Mouse (Mus musculus): ENCODE measurements at regions not wholly inside any gene's neighbourhood (a gene's known extent, or its start where the extent isn't known, plus 50 kb on each side); places are given as distances from the start of the nearest gene placed in this dataset.
"Not testable (repeated sequence)": the region's sequence is repeated elsewhere in the genome, so short reads cannot be mapped to it uniquely, and the experiment has no call there.

DNA sequence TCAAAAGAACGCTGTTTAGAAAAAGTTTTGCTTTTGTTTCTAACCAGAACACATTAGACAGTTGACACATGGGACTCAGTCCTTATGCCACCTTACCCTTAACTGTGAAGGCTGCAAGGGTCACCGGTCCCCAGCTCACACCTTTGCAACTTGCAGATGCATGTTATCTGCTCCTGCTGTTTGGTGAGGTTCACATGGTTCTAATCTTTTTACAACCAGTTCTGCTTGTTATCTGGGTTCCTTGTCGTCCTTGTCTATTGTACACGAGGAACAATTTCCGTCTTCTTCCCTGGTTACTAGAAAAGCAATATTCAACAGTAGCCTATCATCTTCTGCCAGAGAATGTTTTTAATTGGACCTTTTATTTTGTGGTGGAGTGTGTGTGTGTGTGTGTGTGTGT, 200.8 kb downstream of the Gm21738 start:
- not testable (repeated sequence) for H3K9ac ChIP-seq (ENCODE audit: low read depth, low read length); H3K4me1 ChIP-seq (replicated peaks; ENCODE audit: control insufficient read depth, insufficient read depth, low read length)

GRCm38 (mm10) chr14:19208507-19208906, 210.2 kb downstream of the Gm21738 start:
- H3K9ac ChIP-seq (ENCODE audit: low read depth, low read length) = no peak overlapping the region
- no peak for DNase-seq (ENCODE audit: low spot score)
- H3K36me3 ChIP-seq (ENCODE audit: control insufficient read depth, insufficient read depth, low read length) = no peaks in the 10 kb centered on the region
- no peaks in the 10 kb centered on the region for H3K27me3 ChIP-seq (replicated peaks; ENCODE audit: control insufficient read depth, insufficient read depth, low read length)
- no peak overlapping the region for H3K4me3 ChIP-seq (ENCODE audit: low read depth, low read length)
- H3K4me2 ChIP-seq = no peak overlapping the region
- H3K4me1 ChIP-seq (replicated peaks; ENCODE audit: control insufficient read depth, insufficient read depth, low read length) = no peaks in the 10 kb centered on the region
- no peak overlapping the region for H3K27ac ChIP-seq (ENCODE audit: low read depth, low read length)
- no peak for ATAC-seq (replicated peaks; ENCODE audit: low FRiP score)
- H3K9me3 ChIP-seq (ENCODE audit: control insufficient read depth, low read length) = no peaks in the 10 kb centered on the region
- WGBS = 17% methylated on average over 4 of the region's 4 CpGs

More for the DNA sequence above, 200.8 kb downstream of the Gm21738 start:
- H3K27me3 ChIP-seq (replicated peaks; ENCODE audit: control insufficient read depth, insufficient read depth, low read length); H3K4me3 ChIP-seq (ENCODE audit: low read depth, low read length); H3K9me3 ChIP-seq (ENCODE audit: control insufficient read depth, low read length); H3K4me2 ChIP-seq; H3K36me3 ChIP-seq (ENCODE audit: control insufficient read depth, insufficient read depth, low read length); ATAC-seq (replicated peaks; ENCODE audit: low FRiP score); H3K27ac ChIP-seq (ENCODE audit: low read depth, low read length); DNase-seq (ENCODE audit: low spot score): not testable (repeated sequence)
- WGBS = 58% methylated on average over 5 of the region's 5 CpGs

GRCm38 (mm10) chr14:19180203-19180602, 238.5 kb downstream of the Gm21738 start:
- not testable (repeated sequence) for H3K9me3 ChIP-seq (ENCODE audit: control insufficient read depth, low read length); H3K4me2 ChIP-seq; H3K9ac ChIP-seq (ENCODE audit: low read depth, low read length); H3K36me3 ChIP-seq (ENCODE audit: control insufficient read depth, insufficient read depth, low read length); H3K4me3 ChIP-seq (ENCODE audit: low read depth, low read length); H3K4me1 ChIP-seq (replicated peaks; ENCODE audit: control insufficient read depth, insufficient read depth, low read length); DNase-seq (ENCODE audit: low spot score); H3K27me3 ChIP-seq (replicated peaks; ENCODE audit: control insufficient read depth, insufficient read depth, low read length); ATAC-seq (replicated peaks; ENCODE audit: low FRiP score); H3K27ac ChIP-seq (ENCODE audit: low read depth, low read length)
- 51% methylated on average over 9 of the region's 9 CpGs for WGBS

GRCm38 (mm10) chr14:19178060-19178459, 240.7 kb downstream of the Gm21738 start:
- not testable (repeated sequence) for H3K4me2 ChIP-seq; H3K27ac ChIP-seq (ENCODE audit: low read depth, low read length); H3K9ac ChIP-seq (ENCODE audit: low read depth, low read length); ATAC-seq (replicated peaks; ENCODE audit: low FRiP score); DNase-seq (ENCODE audit: low spot score); H3K9me3 ChIP-seq (ENCODE audit: control insufficient read depth, low read length); H3K4me1 ChIP-seq (replicated peaks; ENCODE audit: control insufficient read depth, insufficient read depth, low read length); H3K27me3 ChIP-seq (replicated peaks; ENCODE audit: control insufficient read depth, insufficient read depth, low read length); H3K36me3 ChIP-seq (ENCODE audit: control insufficient read depth, insufficient read depth, low read length); H3K4me3 ChIP-seq (ENCODE audit: low read depth, low read length)
- 49% methylated on average over 3 of the region's 3 CpGs for WGBS

DNA sequence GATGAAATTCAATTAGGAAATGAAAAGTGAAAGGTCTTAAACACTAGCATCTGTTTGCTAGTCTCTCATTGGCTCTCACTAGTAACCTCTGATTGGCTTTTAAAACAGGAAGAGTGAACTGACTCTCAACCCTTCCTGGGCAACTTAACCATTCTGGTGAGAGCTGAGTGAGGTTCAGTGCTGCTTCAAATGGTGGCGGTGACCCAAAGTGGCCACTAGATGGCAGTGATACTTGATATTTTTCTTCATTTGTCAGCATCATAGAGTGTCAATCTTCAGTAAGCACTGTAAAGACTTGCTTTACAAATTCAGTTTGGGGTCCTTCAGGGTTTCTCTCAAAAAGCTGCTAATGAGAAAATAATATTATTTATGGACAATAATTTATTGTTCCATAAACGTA, 243.4 kb downstream of the Gm21738 start:
- no peaks in the 10 kb centered on the region for H3K9me3 ChIP-seq (ENCODE audit: control insufficient read depth, low read length)
- no peaks in the 10 kb centered on the region for H3K36me3 ChIP-seq (ENCODE audit: control insufficient read depth, insufficient read depth, low read length)
- ATAC-seq (replicated peaks; ENCODE audit: low FRiP score) (peak; percentile 54; the same call in 1 of the 2 replicates), DNase-seq (ENCODE audit: low spot score) (no peak)
- H3K27me3 ChIP-seq (replicated peaks; ENCODE audit: control insufficient read depth, insufficient read depth, low read length) = no peaks in the 10 kb centered on the region
- H3K4me3 ChIP-seq (ENCODE audit: low read depth, low read length) = no peak overlapping the region
- no peak overlapping the region for H3K4me2 ChIP-seq
- WGBS = 8% methylated on average over 2 of the region's 2 CpGs
- H3K9ac ChIP-seq (ENCODE audit: low read depth, low read length) = no peak overlapping the region
- H3K4me1 ChIP-seq (replicated peaks; ENCODE audit: control insufficient read depth, insufficient read depth, low read length) = no peaks in the 10 kb centered on the region
- no peak overlapping the region for H3K27ac ChIP-seq (ENCODE audit: low read depth, low read length)

DNA sequence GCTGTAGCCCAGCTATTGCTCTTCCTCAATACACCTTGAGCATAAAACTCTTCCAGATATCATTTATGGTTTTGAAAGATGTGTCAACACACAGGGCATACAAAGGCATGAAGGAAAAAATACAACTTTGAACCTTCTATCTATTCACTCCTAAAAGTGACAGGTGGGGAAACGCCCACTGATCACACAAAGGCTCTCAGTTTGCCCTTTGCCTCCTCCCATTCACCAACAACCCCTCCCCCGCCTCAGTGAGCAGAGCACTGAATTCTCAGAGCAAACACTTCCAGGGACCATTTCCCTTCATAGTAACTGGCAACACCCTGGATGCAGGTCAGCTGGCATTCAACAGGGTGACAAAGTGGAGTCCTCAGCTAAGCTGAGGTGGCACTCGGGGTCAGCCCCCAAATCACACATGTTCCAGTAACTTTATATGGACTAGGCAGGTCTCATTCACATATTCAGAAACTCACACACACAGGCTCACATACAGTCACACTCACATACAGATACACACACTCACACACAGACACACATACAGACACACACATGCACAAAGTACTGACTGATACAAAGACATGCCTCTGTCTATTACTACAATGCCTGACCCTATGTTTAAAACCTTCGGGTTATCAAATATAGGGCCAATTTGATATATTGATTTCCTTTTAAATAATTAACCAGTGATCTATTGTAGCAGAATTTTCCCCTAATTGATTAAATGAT, 248.3 kb downstream of the Gm21738 start:
- not testable (repeated sequence) for H3K4me1 ChIP-seq (replicated peaks; ENCODE audit: control insufficient read depth, insufficient read depth, low read length); H3K9me3 ChIP-seq (ENCODE audit: control insufficient read depth, low read length); H3K4me3 ChIP-seq (ENCODE audit: low read depth, low read length); H3K4me2 ChIP-seq; H3K27me3 ChIP-seq (replicated peaks; ENCODE audit: control insufficient read depth, insufficient read depth, low read length); H3K9ac ChIP-seq (ENCODE audit: low read depth, low read length); DNase-seq (ENCODE audit: low spot score); H3K36me3 ChIP-seq (ENCODE audit: control insufficient read depth, insufficient read depth, low read length); H3K27ac ChIP-seq (ENCODE audit: low read depth, low read length)
- 80% methylated on average over 4 of the region's 4 CpGs for WGBS
- peak; percentile 43 for ATAC-seq (replicated peaks; ENCODE audit: low FRiP score)

GRCm38 (mm10) chr14:19166821-19167220, 251.9 kb downstream of the Gm21738 start:
- H3K4me3 ChIP-seq (ENCODE audit: low read depth, low read length) = no peak overlapping the region
- H3K36me3 ChIP-seq (ENCODE audit: control insufficient read depth, insufficient read depth, low read length) = no peaks in the 10 kb centered on the region
- no peak overlapping the region for H3K4me2 ChIP-seq
- H3K27me3 ChIP-seq (replicated peaks; ENCODE audit: control insufficient read depth, insufficient read depth, low read length) = no peaks in the 10 kb centered on the region
- H3K9ac ChIP-seq (ENCODE audit: low read depth, low read length) = no peak overlapping the region
- H3K27ac ChIP-seq (ENCODE audit: low read depth, low read length) = no peak overlapping the region
- DNase-seq (ENCODE audit: low spot score) (no peak), ATAC-seq (replicated peaks; ENCODE audit: low FRiP score) (no peak)
- H3K9me3 ChIP-seq (ENCODE audit: control insufficient read depth, low read length) = no peaks in the 10 kb centered on the region
- no peaks in the 10 kb centered on the region for H3K4me1 ChIP-seq (replicated peaks; ENCODE audit: control insufficient read depth, insufficient read depth, low read length)

GRCm38 (mm10) chr14:19139875-19140274, 245.8 kb upstream of the Ube2e2 start:
- not testable (repeated sequence) for H3K4me1 ChIP-seq (replicated peaks; ENCODE audit: control insufficient read depth, insufficient read depth, low read length); H3K27ac ChIP-seq (ENCODE audit: low read depth, low read length); H3K4me2 ChIP-seq; H3K27me3 ChIP-seq (replicated peaks; ENCODE audit: control insufficient read depth, insufficient read depth, low read length); DNase-seq (ENCODE audit: low spot score); H3K36me3 ChIP-seq (ENCODE audit: control insufficient read depth, insufficient read depth, low read length); H3K4me3 ChIP-seq (ENCODE audit: low read depth, low read length); ATAC-seq (replicated peaks; ENCODE audit: low FRiP score); H3K9ac ChIP-seq (ENCODE audit: low read depth, low read length); H3K9me3 ChIP-seq (ENCODE audit: control insufficient read depth, low read length)
- 79% methylated on average over 6 of the region's 6 CpGs for WGBS

- H3K4me1 ChIP-seq (replicated peaks; ENCODE audit: control insufficient read depth, insufficient read depth, low read length) = no peaks in the 10 kb centered on the region
- no peaks in the 10 kb centered on the region for H3K36me3 ChIP-seq (ENCODE audit: control insufficient read depth, insufficient read depth, low read length)
- no peaks in the 10 kb centered on the region for H3K9me3 ChIP-seq (ENCODE audit: control insufficient read depth, low read length)
- 52% methylated on average over 1 of the region's 1 CpGs for WGBS
- no peak overlapping the region for H3K4me3 ChIP-seq (ENCODE audit: low read depth, low read length)
- H3K4me2 ChIP-seq = no peak overlapping the region
- ATAC-seq (replicated peaks; ENCODE audit: low FRiP score) (no peak), DNase-seq (ENCODE audit: low spot score) (no peak)
- no peak overlapping the region for H3K27ac ChIP-seq (ENCODE audit: low read depth, low read length)
- H3K27me3 ChIP-seq (replicated peaks; ENCODE audit: control insufficient read depth, insufficient read depth, low read length) = no peaks in the 10 kb centered on the region
- no peak overlapping the region for H3K9ac ChIP-seq (ENCODE audit: low read depth, low read length)
Measured at GRCm38 (mm10) chr14:19131532-19131931, 237.5 kb upstream of the Ube2e2 start.

Measured in liver, embryonic 11.5 days (tissue).